Mouse (Mus musculus): ENCODE results near the gene Zc3h13.
A peak's percentile ranks its signal among the peaks of the same experiment; 100 is the strongest.

The Zc3h13 gene

DNA sequence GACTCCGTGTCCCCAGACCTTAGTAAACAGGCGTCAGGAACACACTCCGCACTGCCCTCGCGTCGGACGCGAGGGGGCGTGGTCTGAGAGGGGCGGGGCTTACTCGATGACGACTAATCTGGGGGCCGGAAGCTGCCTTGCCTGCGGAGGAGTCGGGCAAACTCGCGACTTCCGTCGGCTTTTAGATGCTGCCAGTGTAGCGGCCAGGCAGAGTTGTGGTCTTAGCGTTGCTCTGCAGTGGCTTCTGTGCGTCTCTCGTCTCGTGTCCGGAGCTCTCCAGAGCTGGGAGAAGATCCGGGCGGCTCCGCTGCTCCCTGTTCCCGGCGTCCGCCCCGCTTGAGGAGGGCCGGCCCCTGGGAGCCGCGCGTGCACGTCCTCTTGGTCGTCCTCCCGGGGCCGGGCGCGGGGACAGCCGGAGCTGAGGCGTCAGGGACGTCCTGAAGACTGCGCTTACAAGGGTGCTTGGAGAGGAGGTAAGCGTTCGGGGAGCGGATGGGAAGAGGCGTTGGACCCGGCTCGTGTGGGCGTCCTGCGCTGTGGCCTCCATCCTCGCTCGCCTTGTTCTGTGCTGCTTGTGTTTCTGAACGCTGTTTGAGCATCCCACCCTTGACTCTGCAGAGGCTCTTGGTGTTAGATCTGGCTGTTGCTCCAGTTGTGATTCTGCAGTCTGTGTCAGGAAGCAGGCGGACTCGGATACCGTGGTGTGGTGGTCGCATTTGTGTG lies at the start of gene Zc3h13:
Gene Zc3h13, plus strand, starts transcription at position 181 of the 723 bp plus-strand sequence.
- DNase-seq (ENCODE audit: low read depth), result peak; percentile 87

DNA sequence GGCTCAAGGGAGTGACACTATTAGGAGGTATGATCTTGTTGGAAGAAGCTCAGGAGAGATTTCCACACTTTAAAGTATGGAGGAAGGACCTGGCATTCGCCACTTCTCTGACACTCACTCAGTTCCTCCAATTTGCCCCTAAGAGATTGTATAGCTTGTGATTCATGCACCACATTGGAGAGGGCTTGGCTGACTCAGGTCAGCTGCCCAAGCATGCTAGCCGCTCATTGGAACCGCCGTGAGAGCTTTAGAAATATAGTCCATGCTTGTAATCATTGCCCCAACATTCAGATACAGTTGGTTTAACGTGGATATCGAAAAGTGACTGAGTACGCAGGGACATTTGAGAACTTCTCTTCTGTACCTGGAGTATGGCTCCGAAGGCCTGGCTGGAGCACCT lies 48.6 kb upstream of the Zc3h13 start:
- DNase-seq (ENCODE audit: low read depth), result no peak

DNA sequence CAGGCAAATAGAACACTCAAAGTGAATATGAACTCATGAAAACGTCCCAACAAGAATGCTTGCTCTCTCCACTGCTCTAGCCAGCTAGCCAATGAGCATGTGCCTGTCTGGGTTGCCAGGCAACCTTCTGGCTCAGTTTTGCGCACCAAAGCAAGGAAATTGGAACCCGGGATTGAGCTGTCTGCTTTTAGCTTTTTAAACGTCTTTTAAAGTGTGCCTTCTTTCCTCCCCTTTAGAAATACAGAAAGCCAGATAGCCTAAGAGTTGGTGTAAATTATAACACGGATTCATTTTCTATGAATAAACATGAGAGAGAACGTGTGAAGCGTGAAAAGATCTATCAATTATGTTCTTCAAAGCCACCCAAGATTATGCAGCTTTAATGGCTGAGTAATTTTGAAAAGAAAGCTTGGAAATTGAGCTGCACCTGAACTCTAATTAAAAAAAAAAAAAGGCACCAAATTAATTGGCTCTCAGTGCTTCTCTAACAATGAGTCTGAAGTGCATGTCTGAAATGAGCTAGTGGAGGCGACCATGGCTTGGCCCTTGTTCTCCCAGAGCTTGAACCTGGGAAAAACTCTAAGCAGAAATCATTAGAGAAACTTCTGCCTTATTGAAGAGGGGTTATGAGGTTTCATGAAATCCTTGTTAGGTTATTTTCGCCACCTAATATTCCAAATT lies 48.1 kb upstream of the Zc3h13 start:
- DNase-seq (ENCODE audit: low read depth), result no peak

DNA sequence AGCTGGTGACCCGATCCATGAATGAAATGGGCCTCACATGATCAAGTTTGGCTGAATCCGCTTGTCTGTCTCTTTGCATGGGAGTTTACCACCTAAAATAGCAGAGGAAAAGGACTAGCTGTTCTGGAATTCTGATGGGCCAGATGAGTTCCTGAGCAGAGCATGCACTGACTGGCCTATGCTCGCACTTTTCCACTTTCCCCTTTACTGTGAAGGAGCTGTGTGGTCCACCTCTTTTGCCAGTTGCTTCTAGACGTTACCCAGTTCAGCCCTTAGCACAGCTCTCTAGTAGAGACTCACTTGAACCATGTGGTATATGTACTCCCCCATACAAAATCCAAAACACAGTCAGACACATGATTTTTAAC lies 47.6 kb upstream of the Zc3h13 start:
- no peak for DNase-seq (ENCODE audit: low read depth)

DNA sequence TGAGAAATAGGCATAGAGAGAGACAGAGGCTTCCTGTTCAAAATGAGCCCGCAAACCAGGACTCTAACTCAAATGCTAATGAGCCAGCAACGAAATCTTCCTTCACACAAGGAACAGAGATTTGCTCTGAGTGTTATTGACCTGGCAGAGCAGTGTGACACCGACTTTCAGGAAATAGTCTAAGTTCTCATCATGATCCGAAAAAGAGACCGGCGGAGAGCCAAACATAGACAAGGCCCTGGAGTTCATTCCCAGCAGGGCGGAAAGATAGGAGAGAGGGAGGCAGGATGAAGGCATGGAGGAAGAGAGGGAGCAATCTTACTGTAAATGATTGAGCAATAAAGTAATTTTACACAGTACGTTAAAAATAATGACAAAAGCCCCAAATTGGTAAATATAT lies 47.1 kb upstream of the Zc3h13 start:
- DNase-seq (ENCODE audit: low read depth), result no peak

DNA sequence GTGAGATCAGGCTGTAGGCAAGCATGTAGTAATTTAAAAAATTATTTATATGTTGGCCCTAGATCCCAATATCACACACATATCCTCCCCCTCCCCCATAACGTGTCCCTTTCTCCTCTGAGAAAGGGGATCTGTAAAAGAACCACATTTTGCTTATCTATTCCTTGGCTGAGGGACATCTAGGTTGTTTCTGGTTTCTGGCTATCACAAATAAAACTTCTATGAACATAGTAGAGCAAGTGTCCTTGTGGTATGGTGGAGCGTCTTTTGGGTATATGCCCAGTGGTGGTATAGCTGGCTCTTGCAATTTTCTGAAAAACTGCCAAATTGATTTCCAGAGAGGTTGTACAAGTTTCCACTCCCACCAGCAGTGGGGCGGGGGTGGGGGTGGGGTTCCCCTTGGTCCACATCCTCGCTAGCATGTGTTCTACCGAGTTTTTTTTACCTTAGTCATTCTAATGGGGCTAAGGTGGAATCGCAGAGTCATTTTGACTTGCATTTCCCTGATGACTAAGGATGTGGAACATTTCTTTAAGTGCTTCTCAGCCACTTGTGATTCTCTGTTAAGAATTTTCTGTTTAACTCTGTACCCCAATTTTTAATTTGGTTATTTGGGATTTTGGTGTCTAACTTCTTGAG lies 46.0 kb upstream of the Zc3h13 start:
- no peak for DNase-seq (ENCODE audit: low read depth)

DNA sequence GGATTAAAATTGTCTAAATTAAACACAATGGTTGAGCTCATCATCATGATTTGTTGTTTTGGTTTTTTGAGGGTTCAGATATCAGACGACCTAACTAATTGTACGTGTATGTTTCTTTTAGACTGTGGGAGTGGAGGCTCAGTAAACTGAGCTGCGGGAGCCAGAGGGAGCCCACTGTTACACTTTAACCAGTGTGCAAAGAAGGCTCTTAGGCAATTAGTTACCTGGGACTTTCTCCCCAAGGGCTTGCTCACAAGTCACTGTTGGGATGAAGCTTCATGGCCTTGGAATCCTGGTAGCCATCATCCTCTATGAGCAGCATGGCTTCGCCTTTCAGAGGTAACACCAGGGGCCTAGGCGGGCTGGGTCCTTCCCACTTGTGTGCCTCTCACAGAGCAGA lies 42.1 kb upstream of the Zc3h13 start, which contains the start of gene Cpb2:
Gene Cpb2, plus strand, starts transcription at position 201 of the 400 bp plus-strand sequence.
- no peak for DNase-seq (ENCODE audit: low read depth)

DNA sequence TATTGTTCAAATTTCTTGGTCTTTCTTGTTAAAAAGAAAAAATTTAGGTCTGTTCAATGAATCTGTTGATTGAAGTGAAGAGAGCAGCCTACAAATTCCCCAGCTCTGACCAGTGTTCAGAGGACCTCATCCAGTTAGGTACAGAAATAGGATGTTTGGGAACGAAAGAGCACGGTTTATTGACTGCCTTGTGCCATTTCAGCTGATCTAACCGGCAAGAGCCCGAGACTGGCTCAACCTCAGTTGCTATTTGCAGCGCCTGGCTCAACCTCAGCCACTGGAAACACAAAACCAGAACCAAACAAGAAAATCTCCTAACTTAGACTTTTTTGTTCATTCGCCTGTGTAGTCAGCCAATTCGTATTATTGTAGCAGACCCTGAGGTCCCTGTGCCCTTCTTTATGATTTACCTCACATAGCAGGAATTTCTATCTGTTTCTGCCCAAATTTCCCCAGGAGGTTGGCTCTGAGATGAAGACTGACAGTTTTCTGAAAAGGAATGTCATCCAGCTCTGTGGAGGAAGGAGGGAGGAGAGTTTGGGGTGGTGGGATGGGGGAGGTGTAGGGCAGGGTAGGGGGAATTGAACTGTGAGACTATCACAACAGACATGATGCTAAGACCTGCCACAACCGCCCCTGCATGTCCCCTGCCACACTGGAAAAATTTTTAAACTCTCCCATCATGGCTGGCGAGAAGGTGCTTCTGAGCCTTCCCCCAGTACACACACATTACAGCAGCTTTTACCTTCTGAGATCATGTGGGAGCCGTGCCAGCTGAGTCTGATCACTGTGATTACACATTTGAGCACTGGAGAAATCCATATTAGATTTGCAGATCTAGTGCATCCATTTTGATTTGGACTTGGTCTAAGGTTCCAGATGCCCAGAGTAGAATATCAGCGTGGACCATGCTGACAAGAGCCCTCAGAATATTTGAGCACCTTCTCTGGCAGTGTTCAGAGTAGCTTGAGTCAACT lies 37.9 kb upstream of the Zc3h13 start:
- no peak for DNase-seq (ENCODE audit: low read depth)

DNA sequence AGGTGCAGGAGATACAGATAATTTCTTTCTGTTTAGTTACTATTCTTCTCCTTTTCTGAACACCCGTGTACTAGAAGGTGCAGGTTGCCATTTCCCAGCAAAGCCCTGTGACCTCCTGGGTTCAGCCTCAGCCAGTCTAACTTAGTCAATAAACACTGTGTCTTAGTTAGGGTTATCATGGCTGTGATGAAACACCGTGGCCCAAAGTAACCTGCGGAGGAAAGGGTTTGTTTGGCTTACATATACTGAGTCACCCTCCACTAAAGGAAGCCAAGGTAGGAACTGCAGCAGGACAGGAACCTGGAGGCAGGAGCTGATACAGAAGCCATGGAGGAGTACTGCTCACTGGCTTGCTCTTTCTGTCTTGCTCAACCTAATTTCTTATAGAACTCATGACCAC lies 33.7 kb upstream of the Zc3h13 start:
- no peak for DNase-seq (ENCODE audit: low read depth)

DNA sequence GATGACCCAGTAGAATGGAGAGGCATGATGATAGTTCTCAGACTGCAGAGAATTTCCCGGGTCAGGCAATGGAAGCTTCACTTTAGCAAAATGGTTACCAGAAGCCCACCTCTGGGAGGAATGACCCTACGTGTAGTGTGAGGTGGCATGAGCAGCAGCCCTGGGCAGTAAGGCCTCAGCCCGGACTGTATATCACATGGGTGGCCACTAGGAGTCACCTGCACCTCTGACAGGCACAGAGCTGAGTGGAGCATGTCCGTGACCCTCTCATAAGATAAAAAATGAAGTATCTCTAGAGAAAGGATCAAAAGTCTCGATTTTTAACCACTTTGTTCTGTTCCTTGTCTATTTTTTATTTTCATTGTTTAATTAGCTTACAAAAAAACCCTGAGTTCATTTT lies 27.7 kb upstream of the Zc3h13 start:
- no peak for DNase-seq (ENCODE audit: low read depth)

DNA sequence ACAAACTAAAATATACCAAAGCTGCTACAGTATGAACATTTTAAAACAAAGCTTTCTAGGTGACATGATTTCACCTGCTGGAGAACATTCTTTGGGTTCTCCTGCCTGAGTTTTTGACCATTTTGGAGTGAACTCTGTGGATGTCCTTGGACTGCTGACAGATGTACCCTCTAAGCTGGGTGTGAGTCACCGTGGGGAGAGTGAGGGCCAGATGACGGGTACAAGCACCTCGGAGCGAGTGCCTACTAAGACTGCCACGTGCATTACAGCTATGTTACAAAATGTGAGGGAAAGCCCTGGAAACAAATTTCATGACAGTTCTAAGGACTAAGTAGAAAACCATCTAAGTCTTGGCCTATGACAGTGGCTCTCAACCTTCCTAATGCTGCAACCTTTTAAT lies 14.6 kb upstream of the Zc3h13 start:
- DNase-seq (ENCODE audit: low read depth), result no peak

DNA sequence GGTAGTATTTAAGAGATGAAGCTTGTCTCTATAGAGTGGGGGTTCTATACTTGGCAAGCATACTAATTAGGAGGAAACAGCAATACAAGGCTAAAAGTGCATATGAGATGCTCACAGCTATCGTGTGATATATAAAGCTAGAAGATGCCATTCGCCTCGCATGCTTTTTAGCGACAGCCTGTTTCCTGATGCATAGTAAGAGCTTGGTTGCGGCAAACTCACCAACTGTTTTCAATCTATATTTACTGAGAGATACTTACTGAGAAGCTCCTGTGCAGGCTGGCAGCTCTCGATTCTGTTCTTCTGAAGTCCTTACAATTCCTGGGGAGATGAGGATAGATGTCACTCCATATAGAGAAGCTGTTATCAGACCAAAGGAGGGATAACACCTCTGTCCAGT lies 4.5 kb upstream of the Zc3h13 start:
- no peak for DNase-seq (ENCODE audit: low read depth)

DNA sequence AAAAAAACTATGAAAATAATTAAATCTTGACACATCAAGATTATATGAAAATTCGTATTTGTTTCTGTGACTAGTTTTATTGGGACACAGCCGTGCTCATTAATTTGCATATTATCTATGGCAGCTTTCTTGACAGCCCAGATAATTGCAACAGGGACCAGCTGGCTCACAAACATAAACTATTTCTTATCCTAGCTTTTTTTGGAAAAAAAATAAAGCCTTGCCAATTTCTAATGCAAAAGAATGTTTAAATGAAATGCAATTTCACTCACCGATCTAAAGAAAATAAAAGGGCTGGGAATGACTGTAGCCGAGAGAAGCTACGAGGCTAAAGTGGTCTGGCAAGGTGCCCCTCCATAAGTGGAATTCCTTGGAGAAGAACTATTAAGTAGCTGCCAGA lies 3.8 kb upstream of the Zc3h13 start:
- DNase-seq (ENCODE audit: low read depth), result no peak

DNA sequence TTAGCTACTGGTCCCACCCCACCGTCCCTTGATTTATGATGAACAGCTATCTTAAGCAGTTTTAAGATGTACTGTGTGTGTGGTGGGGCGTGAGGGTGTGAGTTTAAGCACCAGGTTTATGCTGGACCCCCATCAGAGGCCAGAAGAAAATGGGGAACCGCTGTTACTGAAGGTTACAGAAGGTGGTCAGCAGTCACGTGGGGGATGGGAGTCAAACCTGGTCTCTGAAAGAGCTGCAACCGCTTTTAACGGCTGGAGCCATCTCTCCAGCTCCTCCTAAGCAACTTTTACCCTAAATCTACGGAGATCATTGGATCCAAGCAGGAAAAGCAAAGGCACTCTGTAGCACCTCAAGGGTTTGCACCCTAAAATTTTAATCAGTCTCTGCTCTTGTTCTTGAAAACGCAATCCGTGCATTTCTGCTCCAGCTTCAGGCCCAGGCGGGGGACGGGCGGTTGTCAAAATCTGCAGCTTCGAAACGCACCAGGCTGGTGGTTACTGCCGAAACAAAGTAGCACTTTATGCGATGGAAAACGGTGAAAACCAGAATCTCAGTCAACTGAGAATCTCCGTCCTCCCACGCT lies 472 bp upstream of the Zc3h13 start:
- DNase-seq (ENCODE audit: low read depth), result no peak

DNA sequence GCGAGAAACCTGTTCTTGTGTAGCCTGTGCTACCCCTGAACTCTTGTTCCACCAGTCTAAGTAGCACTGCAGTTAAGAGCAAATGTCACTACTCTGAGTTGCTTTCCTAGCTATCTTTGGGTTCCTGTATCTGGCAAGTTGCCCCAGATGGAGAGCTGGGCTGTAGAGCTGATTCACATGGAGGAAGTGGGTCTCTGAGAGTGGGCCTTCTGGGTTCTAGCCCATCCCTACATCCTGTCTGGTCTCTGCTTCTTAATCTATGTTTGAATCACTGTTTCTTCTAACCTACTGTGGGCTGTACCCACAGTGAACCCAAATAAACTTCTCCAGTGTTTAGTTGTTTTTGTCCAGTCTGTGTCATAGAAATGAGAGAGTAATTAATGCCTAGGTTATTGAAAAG lies 16.9 kb downstream of the Zc3h13 start:
- no peak for DNase-seq (ENCODE audit: low read depth)

DNA sequence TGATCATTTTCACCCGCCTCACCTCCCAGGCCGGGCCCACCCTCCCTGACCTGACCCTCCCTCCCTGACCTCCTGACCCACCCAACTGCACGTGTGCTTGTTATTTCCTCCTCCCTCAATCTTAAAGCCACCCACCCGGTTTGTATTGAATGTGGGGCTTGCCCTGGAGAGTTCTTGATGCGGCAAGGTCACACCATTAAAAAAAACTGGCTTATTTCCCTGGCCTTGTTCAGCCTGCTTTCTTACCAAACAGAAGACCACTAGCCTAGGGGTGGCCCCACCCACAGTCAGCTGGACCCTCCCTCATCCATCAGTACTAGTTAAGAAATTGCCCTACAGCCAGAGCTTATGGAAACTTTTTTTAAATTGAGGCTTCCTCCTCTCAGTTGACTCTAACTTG lies 19.6 kb downstream of the Zc3h13 start:
- DNase-seq (ENCODE audit: low read depth), result no peak

DNA sequence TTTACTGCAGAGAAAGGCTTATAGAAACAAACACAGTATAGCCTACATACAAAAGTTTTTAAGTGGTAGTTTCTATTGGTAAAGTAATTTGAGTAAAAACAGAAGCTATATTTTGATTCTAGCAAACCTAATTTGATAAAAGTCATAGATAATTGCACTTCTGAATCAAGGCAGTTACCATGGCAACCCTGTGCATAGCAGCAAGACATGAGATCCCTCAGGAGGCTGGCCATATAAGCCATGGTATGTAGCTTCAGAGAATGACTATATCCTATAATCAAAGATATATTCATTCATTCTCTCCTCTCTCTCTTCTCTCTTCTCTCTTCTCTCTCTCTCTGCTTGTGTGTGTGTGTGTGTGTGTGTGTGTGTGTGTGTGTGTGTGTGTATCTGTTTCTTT lies 23.7 kb downstream of the Zc3h13 start:
- DNase-seq (ENCODE audit: low read depth), result no peak

DNA sequence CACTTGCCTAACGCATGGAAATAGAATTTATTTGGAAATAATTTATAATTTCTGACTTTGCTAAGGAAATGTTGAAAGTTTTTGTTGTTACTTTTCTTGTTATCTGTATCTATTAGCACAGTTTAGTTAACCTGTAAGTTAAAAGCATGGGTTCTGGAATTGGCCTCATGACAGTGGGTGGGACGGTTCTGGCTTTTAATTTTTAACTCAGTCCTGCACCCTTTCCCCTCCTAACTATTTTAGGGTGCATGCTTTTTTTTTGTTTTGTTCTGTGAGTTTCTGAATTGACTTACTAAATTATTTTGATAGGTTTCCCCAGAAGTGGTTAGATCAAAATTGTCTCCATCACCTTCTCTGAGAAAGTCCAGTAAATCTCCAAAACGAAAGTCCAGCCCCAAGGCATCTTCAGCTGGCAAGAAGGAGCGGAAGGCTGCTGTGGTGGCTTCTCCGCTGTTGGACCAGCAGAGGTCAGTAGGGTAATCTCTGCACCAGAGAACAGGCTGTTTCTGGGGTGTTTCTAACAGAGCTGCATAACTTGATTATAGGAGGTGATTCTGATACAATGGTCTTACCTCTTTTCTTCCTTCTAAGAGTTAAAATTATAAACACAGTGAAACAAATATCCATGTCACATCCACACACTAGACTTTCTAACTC lies 25.3 kb downstream of the Zc3h13 start:
- DNase-seq (ENCODE audit: low read depth), result no peak

DNA sequence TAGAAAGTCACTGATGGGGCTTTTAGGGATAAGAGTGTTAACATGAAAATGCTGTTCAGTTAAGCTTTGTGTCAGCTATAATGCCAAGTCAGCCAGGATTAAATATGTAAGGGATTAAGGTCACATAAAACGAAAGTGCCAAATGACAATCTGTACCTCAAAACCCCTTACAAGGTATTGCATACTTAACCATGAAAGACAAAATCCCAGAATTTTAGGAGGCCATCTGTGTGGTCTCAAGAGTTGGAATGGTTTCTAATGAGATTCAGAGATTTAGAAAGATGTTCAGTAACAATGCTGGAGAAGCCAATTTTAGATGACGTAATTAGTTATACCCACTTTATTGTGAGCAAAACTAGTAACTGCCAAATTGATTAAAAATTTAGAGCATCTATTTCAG lies 30.3 kb downstream of the Zc3h13 start:
- DNase-seq (ENCODE audit: low read depth), result no peak

DNA sequence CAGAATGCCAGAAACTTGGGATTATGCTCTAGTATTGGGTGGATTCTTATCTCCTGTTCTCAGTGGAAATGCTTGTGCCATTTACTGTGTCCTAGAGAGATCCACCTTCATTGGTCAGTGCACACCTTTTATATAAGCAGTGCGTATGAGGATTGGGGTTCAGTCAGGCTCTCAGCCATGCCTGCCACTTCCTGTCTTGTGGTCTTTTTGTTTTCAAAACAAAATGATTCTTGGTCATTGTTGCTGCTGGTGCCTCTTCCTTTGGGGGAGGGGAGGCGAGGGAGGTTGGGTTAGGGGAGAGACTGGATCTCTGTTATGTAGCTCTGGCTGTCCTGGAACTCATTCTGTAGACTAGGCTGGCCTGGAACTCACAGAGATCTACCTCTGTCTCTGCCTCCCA lies 34.6 kb downstream of the Zc3h13 start:
- no peak for DNase-seq (ENCODE audit: low read depth)

DNA sequence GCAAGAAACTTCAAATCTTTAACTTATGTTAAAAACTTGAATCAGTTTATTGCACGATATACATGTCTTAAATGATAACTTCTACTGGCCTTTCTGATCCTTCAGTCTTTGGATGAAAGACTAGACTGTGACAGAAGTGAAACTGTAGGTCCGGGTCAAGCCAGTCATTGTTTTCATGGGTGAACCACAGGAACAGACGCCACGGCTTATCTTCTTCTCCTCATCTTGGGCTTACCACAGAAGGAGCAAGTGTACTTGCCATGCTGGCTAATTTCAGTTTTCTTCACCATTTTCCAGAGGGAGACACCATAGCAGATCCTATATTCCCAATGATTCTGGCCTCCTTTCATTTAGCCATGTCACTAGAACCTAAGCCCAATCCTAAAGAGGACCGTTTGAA lies 36.1 kb downstream of the Zc3h13 start:
- no peak for DNase-seq (ENCODE audit: low read depth)

Measured in c-Kit-positive CD71-negative TER-119-negative erythroid progenitor cells, embryonic 14.5 days (primary cell).